Mouse (Mus musculus) central nervous system, embryonic 18 days (tissue): ENCODE measurements around the gene Sytl4. TPM values are rescaled to one million over a fixed set of nuclear protein-coding genes. Genes with fewer than 3 reads are reported as not detected.

Experiments used
- polyA plus RNA-seq: library from polyadenylated mRNA; depleted of rRNA; stranded (reverse); fragments of >200 nt; gene quantifications from 2 replicates; pipeline ENCODE4 v1.2.3, GENCODE M21; 2012; rRNA removed

Gene Sytl4
- polyA plus RNA-seq = 0.60 and 0.79 TPM in 2 replicates

GRCm38 (mm10) chrX:133981231-133982002 lies at the start of gene Sytl4:
Gene Sytl4, minus strand, starts transcription at chrX:133981812.

GRCm38 (mm10) chrX:133908261-133908660 lies 73.4 kb downstream of the Sytl4 start, which contains the start of gene Srpx2:
Gene Srpx2, plus strand, starts transcription at chrX:133908426.

GRCm38 (mm10) chrX:133898014-133898542 lies 83.5 kb downstream of the Sytl4 start, which contains the start of gene Tspan6:
Gene Tspan6, minus strand, starts transcription at chrX:133898429.

Other genes with a start within 250 kb of the Sytl4 start
- 0.13 and 3.5 TPM in 2 replicates for gene Tnmd, start 130.8 kb downstream of the Sytl4 start, polyA plus RNA-seq
- 130 and 149 TPM in 2 replicates for gene Tspan6, start 83.4 kb downstream of the Sytl4 start, polyA plus RNA-seq
- 1.4 and 2.4 TPM in 2 replicates for gene Srpx2, start 73.4 kb downstream of the Sytl4 start, polyA plus RNA-seq
- 90.9 and 93.8 TPM in 2 replicates for gene Cstf2, start 77.4 kb upstream of the Sytl4 start, polyA plus RNA-seq
- gene Xkrx, start 180.3 kb upstream of the Sytl4 start, polyA plus RNA-seq = 0.95 TPM in 2 replicates
- gene Arl13a, start 205.7 kb upstream of the Sytl4 start, polyA plus RNA-seq = not detected in 2 replicates
- 0.04 and 0.09 TPM in 2 replicates for gene Nox1, start 240.1 kb upstream of the Sytl4 start, polyA plus RNA-seq